Mouse (Mus musculus): ENCODE results near the gene Rerg.

- TF ChIP-seq CTCF (IDR thresholded peaks at IDR 0.05; ENCODE audit: control insufficient read depth, insufficient read depth, low read length) = no peak
- TF ChIP-seq POLR2A (IDR thresholded peaks at IDR 0.05; ENCODE audit: borderline replicate concordance, control insufficient read depth, low read depth, low read length) = no peak
These were observed 44.9 kb downstream of the Rerg start for GRCm38 (mm10) chr6:137125433-137125832.

All from bone marrow, adult 2 months (tissue).